Mouse (Mus musculus) lung, postnatal 4 days (tissue): ENCODE measurements around the gene Sele.
"Not testable (repeated sequence)": the region's sequence is repeated elsewhere in the genome, so short reads cannot be mapped to it uniquely, and the experiment has no call there.

Source experiments
- DNase-seq, 2 experiments: peaks; one replicate each; pipeline ENCODE4 v3.0.0; 2021

The Sele gene

DNA sequence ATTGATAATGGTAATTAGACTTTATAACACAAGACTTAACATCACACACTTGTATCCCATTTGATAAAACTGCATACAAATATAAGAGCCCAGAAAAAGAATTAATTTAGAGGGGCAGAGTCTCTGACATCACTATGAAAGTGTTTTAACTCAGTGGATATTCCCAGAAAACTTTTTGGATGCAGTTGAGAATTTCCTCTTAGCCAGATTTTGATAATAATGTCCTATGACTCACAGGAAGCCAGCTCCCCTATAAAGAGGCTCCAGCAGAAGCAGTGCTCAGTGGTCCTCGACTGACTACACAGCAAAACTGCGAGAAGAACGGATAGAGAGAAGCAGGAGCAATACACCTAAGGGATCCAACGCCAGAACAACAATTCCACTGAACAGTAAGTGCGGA lies at the start of gene Sele:
Gene Sele, plus strand, starts transcription at position 301 of the 400 bp plus-strand sequence.
- DNase-seq: no peak

GRCm38 (mm10) chr1:164001831-164002452 lies 46.1 kb upstream of the Sele start:
- DNase-seq: no peak

GRCm38 (mm10) chr1:164004311-164004710 lies 43.7 kb upstream of the Sele start:
- no peak for DNase-seq

DNA sequence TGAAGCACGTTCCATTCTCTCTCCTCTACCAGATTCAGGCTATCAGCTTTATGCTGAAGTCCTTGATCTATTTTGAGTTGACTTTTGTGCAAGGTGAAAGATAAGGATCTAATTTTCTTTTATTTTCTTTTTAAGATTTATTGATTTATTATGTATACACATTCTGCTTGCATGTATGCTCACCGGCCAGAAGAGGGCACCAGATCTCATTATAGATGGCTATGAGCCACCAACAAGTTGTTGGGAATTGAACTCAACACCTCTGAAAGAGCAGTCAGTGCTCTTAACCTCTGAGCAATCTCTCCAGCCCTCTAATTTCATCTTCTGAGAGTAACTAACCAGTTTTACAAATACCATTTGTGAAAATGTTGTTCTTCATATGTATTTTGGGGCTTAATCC lies 38.8 kb upstream of the Sele start:
- peak in 1 of 2 experiments; percentile 39 for DNase-seq

- no peak for DNase-seq
Measured at GRCm38 (mm10) chr1:164014616-164015015, 33.4 kb upstream of the Sele start.

GRCm38 (mm10) chr1:164018221-164018896 lies 29.7 kb upstream of the Sele start:
- no peak for DNase-seq

- no peak for DNase-seq
Measured at GRCm38 (mm10) chr1:164019789-164020188, 28.2 kb upstream of the Sele start.

- not testable (repeated sequence) for DNase-seq
Measured at GRCm38 (mm10) chr1:164020746-164021145, 27.3 kb upstream of the Sele start.

DNA sequence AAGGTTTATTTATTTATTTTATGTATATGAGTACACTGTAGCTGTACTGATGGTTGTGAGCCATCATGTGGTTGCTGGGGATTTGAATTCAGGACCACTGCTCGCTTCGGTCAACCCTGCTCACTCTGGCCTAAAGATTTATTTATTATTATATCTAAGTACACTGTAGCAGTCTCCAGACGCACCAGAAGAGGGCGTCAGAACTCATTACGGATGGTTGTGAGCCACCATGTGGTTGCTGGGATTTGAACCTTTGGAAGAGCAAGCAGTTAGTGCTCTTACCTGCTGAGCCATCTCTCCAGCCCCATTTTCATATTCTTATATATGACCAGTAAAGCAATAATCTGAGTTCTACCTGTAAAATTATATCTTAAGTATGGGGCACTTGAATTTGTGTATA lies 25.9 kb upstream of the Sele start:
- not testable (repeated sequence) for DNase-seq

- no peak for DNase-seq
Measured at GRCm38 (mm10) chr1:164025685-164026084, 22.3 kb upstream of the Sele start.

GRCm38 (mm10) chr1:164027416-164027815 lies 20.6 kb upstream of the Sele start:
- DNase-seq: peak in 1 of 2 experiments; percentile 17

GRCm38 (mm10) chr1:164040385-164041135 lies 7.5 kb upstream of the Sele start:
- no peak for DNase-seq

GRCm38 (mm10) chr1:164043549-164043948 lies 4.5 kb upstream of the Sele start:
- DNase-seq: peak; percentile 41 to 42

DNA sequence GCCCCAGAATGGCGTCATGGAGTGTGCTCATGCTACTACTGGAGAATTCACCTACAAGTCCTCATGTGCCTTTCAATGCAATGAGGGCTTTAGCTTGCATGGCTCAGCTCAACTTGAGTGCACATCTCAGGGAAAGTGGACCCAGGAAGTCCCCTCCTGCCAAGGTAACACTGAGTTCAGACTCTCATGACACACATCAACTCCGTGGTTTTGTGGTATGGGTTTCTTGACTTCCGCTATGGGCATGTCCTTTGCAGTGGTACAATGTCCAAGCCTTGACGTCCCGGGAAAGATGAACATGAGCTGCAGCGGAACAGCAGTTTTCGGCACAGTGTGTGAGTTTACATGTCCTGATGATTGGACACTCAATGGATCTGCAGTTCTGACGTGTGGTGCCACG lies 5.5 kb downstream of the Sele start:
- no peak for DNase-seq

GRCm38 (mm10) chr1:164054800-164055199 lies 6.8 kb downstream of the Sele start:
- DNase-seq: no peak

GRCm38 (mm10) chr1:164060071-164060470 lies 12.0 kb downstream of the Sele start:
- DNase-seq: no peak

GRCm38 (mm10) chr1:164061278-164061677 lies 13.2 kb downstream of the Sele start:
- DNase-seq: no peak

- DNase-seq: peak; percentile 41 to 42
Measured at GRCm38 (mm10) chr1:164061925-164062324, 13.9 kb downstream of the Sele start, which contains the start of gene Sell. Gene Sell (plus strand): TSS chr1:164061982.

- DNase-seq: no peak
Measured at GRCm38 (mm10) chr1:164062856-164063255, 14.8 kb downstream of the Sele start.

- DNase-seq: no peak
Measured at GRCm38 (mm10) chr1:164063745-164064144, 15.7 kb downstream of the Sele start.

DNA sequence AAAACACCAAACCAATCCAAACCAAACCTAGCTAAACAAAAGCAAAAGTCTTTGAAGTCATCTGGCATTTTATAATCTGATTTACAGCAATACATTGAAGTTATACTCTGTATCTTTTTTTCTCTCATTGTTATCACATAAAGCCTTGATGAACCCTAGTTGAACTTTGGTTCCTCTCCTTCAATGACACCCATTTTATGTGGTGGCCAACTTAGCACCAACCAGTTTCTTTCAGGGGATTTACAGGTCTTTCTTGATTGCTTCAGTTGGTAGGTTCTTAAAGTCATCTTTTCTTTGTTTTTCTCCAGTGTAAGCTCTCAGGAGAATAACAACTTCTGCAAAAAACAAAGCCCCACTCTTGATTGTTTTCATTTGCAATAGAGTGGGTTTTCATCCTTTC lies 21.2 kb downstream of the Sele start:
- no peak for DNase-seq

DNA sequence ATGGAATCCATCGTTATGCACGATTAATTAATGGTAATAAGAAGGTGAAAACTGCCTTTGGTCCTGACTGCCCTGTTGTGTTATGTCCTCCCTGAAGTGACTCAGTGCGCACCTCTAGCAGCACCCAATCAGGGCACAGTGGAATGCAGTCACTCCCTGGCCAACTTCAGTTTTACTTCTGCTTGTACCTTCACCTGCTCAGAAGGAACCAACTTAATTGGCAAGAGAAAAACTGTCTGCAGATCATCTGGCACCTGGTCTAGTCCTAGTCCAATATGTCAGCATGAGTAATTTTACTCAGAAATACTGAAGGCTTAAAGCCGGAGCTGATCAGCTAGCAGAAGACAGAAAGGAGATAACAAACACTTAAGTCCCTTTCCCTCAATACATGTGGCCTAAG lies 22.4 kb downstream of the Sele start:
- DNase-seq: no peak

DNA sequence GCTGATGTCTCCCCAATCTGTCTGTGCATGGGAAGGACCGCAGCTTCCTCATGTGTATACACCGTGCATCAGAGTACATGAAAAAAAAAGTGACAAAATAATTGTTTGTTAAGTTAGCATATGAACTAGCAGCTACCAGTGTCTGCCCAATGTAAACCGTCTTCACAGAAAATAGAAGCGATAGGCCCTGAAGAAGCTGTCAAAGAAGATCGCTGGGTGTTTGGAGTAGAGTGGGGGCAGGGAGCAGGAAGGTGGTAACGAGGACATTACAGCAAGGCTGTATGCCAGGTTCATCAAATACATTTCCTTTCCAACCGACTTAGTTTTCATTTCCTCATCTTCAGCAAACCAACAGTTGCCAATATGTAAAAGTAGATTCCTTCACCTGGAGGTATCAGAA lies 23.1 kb downstream of the Sele start:
- no peak for DNase-seq

GRCm38 (mm10) chr1:164072001-164072400 lies 24.0 kb downstream of the Sele start:
- DNase-seq: no peak
